Mouse (Mus musculus) bone marrow macrophage, adult 2 months (primary cell): Measurements from ENCODE around the gene Usp33.

Experiments used
- CTCF ChIP-seq: IDR thresholded peaks from 2 replicates; pipeline ENCODE4 v1.5.1; 2012; ENCODE audit warnings: low read depth, mild to moderate bottlenecking, low read length, moderate library complexity
- POLR2A ChIP-seq: IDR thresholded peaks from 2 replicates; pipeline ENCODE4 v1.6.1; 2012; ENCODE audit warnings: mild to moderate bottlenecking, low read depth, low read length, borderline replicate concordance

DNA sequence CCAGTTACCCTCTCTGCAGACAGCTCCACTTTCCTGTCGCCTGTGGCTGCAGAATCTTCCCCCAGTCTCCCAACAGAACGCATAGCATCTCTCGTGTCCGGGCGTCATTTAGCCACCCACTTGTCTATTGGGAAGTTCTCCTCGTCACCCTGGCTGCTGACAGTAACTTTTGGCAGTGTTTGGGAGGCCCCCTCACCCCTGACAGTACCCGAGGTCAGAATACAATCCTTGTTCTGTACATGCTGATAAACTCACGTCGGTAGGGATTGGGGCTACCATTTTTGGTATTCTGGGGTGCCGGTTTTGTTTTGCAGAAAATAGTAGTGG lies 50.7 kb downstream of the Usp33 start:
- TF ChIP-seq POLR2A, result no peak
- no peak for TF ChIP-seq CTCF
